Mouse (Mus musculus): ENCODE data around the gene Noa1. TPM values are rescaled to one million over a fixed set of nuclear protein-coding genes. Genes with fewer than 3 reads are reported as not detected.

Noa1 gene
- 27.4 and 29.8 TPM in 2 replicates for polyA plus RNA-seq (2014; fragmentation: Nextera tagmentation; extraction: Ambion mirVana)

DNA sequence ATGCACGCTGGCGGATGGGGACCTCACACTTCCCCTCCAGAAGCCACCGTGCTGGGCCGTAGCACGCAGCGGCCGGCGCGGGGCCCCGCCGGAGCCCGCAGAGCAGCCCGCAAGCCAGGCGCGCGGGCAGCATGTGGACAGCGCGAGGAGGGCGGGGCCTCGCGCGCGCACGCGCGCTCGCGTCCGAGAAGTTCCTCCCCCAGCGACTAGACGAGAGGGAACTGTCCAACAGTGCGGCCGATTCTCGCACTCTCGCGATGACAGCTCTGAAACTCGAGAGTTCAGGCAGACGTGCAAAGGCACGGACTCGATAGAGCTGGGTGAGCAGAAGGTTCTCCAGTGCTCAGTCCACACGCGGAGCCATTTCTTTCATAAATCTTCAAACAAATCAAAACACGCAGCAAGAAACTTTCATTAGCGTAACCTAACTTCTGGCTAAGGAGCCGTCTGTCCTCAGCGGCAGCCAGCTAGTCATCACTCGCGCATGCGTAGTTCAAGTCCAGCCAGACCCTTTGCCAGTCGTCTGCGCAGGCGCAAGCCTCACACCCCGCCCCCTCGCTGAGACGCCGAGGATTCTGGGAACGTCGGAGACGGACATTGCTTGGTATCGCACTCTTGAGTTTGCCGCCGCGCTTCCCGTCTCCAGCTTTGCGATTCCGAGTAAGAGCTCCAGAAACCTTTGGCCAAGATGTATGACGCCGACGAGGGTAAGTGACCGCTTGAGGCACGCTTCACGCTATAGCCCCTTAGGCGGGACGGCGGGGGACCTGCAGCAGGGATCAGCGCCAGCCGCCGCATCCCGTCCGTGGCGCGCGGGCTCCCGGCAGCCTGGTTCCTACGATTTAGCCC lies at the start of gene Noa1, which contains the start of gene Polr2b:
Noa1 (minus strand) TSS at position 161 of the 849 bp plus-strand sequence.
Polr2b (plus strand) TSS at position 224 of the 849 bp plus-strand sequence.
- Histone ChIP-seq H3K4me2 (peak within 1 kb of the TSS; percentile 97), H3K9me3 (ENCODE audit: low read depth, low read length) (no peaks in the 10 kb centered on the region), H3K27me3 (ENCODE audit: insufficient read depth, low read length) (no peaks in the 10 kb centered on the region), H3K4me1 (ENCODE audit: insufficient read depth) (peaks cover 14% of the 10 kb centered on the region), H3K36me3 (ENCODE audit: insufficient read depth) (peaks cover 40% of the 10 kb centered on the region), H3K27ac (ENCODE audit: low read depth) (peak within 1 kb of the TSS; percentile 93), H3K4me3 (ENCODE audit: low read depth, low read length) (peak within 1 kb of the TSS; percentile 87), H3K9ac (peak within 1 kb of the TSS; percentile 89)
- ATAC-seq (ENCODE audit: insufficient read depth) (peak; percentile 96), DNase-seq (peak; percentile 100)
- no peak for TF ChIP-seq CTCF (IDR thresholded peaks at IDR 0.05; ENCODE audit: low read depth)
- WGBS = under 1% methylated on average over 85 of the region's 85 CpGs

DNA sequence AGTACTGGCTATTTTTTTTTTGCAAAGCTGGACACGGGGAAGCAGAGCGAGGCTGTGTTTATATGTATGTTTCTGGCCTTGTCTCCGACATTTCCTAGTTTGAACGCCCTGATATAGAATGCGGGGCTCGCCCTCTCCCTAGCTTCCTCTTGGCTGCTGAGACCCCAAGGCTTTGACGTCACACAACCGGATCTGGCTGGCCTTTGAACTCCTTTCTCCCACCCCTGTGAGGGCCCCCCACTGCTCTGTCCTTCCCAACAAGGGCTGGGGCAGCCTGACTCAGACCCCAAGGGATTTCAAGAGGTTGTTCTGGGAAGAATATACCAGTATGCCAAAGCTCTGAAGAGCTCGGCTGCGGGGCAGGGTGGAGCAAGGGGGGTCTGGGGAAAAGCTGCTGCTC lies 48.5 kb upstream of the Noa1 start:
- H3K4me1 ChIP-seq (ENCODE audit: insufficient read depth) = peaks cover 13% of the 10 kb centered on the region
- H3K4me2 ChIP-seq = peak overlapping the region; percentile 57
- peak overlapping the region; percentile 78 for H3K27ac ChIP-seq (ENCODE audit: low read depth)
- no peaks in the 10 kb centered on the region for H3K27me3 ChIP-seq (ENCODE audit: insufficient read depth, low read length)
- TF ChIP-seq CTCF (IDR thresholded peaks at IDR 0.05; ENCODE audit: low read depth) = no peak
- no peaks in the 10 kb centered on the region for H3K36me3 ChIP-seq (ENCODE audit: insufficient read depth)
- H3K9me3 ChIP-seq (ENCODE audit: low read depth, low read length) = no peaks in the 10 kb centered on the region
- H3K4me3 ChIP-seq (ENCODE audit: low read depth, low read length) = peak overlapping the region; percentile 25
- 3% methylated on average over 10 of the region's 10 CpGs for WGBS
- peak overlapping the region; percentile 32 for H3K9ac ChIP-seq
- peak; percentile 70 for ATAC-seq (ENCODE audit: insufficient read depth)
- DNase-seq = peak; percentile 84

DNA sequence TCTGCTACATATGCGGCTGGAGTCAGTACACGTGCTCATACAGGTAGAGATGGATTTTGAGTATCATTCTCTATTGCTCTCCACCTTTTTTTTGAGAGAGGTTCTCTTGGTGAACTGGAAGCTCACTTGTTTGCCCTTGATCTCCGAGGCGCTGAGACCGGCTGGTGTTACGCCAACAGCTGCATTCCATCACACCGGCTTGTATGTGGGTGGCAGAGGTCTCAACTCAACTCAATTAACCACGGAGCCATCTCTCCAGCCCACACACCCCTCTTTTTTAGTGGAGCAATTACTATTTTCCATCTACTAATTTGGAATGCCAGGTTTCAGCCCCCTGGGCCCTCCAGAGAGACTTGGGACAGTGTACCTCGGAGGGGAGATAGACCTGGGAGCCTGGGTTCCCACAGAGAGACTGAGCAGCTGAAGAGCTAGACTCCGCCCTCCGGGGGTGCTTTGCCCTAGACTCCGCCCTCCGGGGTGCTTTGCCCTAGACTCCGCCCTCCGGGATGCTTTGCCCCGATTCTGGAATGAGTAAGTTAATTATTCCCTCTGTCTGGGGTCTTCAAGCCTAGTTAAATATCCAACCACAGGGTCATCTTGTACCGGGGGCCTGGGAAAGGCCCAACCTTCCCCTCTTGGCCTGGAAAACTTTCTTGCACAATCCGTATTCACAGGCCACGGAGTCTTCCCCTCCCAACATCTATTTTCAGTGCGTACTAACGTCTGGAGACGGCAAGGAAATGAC lies 47.7 kb upstream of the Noa1 start:
- H3K9ac ChIP-seq = peak overlapping the region; percentile 32
- peak; percentile 83 for DNase-seq

DNA sequence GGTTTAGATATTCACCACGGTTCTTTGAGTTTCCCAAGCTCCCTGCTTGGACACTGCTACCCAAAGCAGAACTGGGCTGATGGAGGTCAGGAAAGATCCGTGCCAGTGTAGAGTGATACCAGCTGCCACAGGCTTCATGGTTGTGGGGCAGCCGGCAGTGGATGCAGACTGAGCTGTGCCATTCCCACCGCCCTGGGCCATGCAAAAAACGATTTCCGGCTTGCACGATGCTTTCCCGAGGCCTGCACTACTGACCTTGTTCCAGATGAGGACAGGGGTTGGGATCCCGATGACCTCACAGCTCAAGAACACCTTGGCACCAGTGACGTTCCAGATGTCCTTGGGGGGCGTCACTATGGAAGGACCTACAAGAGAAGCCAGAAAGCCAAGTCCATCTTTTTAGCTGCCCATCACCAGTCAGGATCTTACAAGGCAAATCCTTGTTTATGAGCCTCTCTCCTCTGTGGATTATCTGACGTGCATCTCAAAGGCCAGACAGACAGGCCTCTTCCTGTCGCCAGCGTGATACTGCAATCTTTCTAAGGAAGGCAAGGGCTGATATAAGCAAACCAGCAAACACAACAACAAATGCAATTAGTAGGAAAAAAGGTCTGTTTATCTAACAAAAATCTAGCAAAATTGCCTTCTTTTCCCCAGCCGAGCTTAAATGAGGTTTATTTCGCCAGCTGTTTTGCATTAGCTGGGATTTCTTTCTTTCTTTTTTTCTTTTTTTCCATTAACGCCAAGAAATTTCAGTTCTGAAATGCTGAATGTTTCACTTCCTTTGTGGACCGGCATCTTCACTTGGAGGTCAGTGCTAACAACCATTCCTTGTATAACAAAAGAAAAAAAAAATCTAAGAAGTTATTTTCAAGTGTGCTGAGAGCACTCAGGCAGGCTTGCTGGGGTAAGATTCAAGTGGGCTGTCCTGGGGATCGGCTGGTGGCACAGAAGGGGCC lies 45.7 kb upstream of the Noa1 start:
- H3K4me3 ChIP-seq (ENCODE audit: low read depth, low read length) = no peak overlapping the region
- no peak for TF ChIP-seq CTCF (IDR thresholded peaks at IDR 0.05; ENCODE audit: low read depth)
- DNase-seq (no peak), ATAC-seq (ENCODE audit: insufficient read depth) (no peak)
- H3K4me2 ChIP-seq = no peak overlapping the region
- H3K4me1 ChIP-seq (ENCODE audit: insufficient read depth) = peaks cover 13% of the 10 kb centered on the region
- H3K27me3 ChIP-seq (ENCODE audit: insufficient read depth, low read length) = no peaks in the 10 kb centered on the region
- H3K9ac ChIP-seq = no peak overlapping the region
- H3K36me3 ChIP-seq (ENCODE audit: insufficient read depth) = 0 out of 2 replicates have a peak, but pooled peaks cover 2% of the 10 kb centered on the region
- peak overlapping the region; percentile 40; the same call in 1 of the 2 replicates for H3K27ac ChIP-seq (ENCODE audit: low read depth)
- H3K9me3 ChIP-seq (ENCODE audit: low read depth, low read length) = no peaks in the 10 kb centered on the region
- 60% methylated on average over 19 of the region's 19 CpGs for WGBS

More for the DNA sequence above, 47.7 kb upstream of the Noa1 start:
- TF ChIP-seq CTCF (IDR thresholded peaks at IDR 0.05; ENCODE audit: low read depth) = no peak
- Histone ChIP-seq H3K4me2 (peak overlapping the region; percentile 57), H3K27ac (ENCODE audit: low read depth) (peak overlapping the region; percentile 78), H3K9me3 (ENCODE audit: low read depth, low read length) (no peaks in the 10 kb centered on the region), H3K36me3 (ENCODE audit: insufficient read depth) (no peaks in the 10 kb centered on the region), H3K4me3 (ENCODE audit: low read depth, low read length) (peak overlapping the region; percentile 25), H3K4me1 (ENCODE audit: insufficient read depth) (peaks cover 13% of the 10 kb centered on the region), H3K27me3 (ENCODE audit: insufficient read depth, low read length) (no peaks in the 10 kb centered on the region)
- ATAC-seq (ENCODE audit: insufficient read depth) = peak; percentile 79
- WGBS = 13% methylated on average over 22 of the region's 22 CpGs

DNA sequence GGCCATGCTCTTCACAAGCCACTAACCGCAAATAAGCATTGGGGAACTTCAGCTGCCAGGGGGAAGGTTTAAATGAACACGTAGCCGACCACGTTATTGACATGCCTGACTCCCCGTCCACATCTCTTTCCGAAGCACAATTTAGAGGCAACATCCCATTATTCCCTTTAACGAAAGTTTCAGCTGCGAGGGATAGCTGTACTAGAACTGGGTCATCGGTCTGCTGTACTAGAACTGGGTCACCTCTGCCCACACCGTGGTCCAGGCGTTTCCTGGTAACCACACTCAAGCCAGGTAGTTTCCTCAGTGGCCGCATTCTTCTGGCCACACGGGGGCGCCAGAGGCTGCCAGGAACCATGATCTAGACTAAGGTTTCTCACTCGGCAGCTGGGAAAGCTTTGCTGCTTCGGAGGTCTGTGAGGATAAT lies 44.5 kb upstream of the Noa1 start:
- H3K36me3 ChIP-seq (ENCODE audit: insufficient read depth) = peaks cover 11% of the 10 kb centered on the region; the same call in 1 of the 2 replicates
- H3K4me2 ChIP-seq = peak overlapping the region; percentile 52
- H3K27ac ChIP-seq (ENCODE audit: low read depth) = no peak overlapping the region
- H3K27me3 ChIP-seq (ENCODE audit: insufficient read depth, low read length) = no peaks in the 10 kb centered on the region
- TF ChIP-seq CTCF (IDR thresholded peaks at IDR 0.05; ENCODE audit: low read depth) = peak; percentile 97
- no peak overlapping the region for H3K4me3 ChIP-seq (ENCODE audit: low read depth, low read length)
- peaks cover 13% of the 10 kb centered on the region for H3K4me1 ChIP-seq (ENCODE audit: insufficient read depth)
- H3K9me3 ChIP-seq (ENCODE audit: low read depth, low read length) = no peaks in the 10 kb centered on the region
- ATAC-seq (ENCODE audit: insufficient read depth) (peak; percentile 42), DNase-seq (peak; percentile 96)
- 10% methylated on average over 16 of the region's 16 CpGs for WGBS
- no peak overlapping the region for H3K9ac ChIP-seq

DNA sequence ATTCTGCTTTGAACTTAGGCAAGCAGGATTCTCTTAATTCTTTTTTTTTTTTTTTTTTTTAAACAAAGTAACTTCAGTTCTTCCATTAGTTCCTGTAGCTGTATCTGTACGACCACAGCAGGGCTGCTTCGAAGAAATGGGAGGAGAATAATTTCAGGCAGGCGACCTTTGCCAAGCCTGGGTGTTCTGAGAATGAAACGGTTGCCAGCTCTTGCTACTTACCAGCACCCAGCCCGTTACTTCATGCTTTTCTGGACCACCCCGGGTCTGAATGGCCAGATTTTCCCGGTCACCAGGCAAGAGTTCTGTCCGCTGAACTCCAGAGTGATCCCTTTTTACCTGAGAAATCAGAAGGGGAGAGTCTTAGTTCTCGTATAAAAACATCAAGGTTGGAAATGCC lies 41.8 kb upstream of the Noa1 start:
- no peak for DNase-seq
- H3K9me3 ChIP-seq (ENCODE audit: low read depth, low read length) = no peaks in the 10 kb centered on the region
- no peak overlapping the region for H3K4me2 ChIP-seq
- H3K27ac ChIP-seq (ENCODE audit: low read depth) = no peak overlapping the region
- no peak overlapping the region for H3K9ac ChIP-seq
- H3K27me3 ChIP-seq (ENCODE audit: insufficient read depth, low read length) = no peaks in the 10 kb centered on the region
- 76% methylated on average over 9 of the region's 9 CpGs for WGBS
- H3K4me1 ChIP-seq (ENCODE audit: insufficient read depth) = peaks cover 7% of the 10 kb centered on the region; the same call in 1 of the 2 replicates
- no peak for TF ChIP-seq CTCF (IDR thresholded peaks at IDR 0.05; ENCODE audit: low read depth)
- no peak overlapping the region for H3K4me3 ChIP-seq (ENCODE audit: low read depth, low read length)
- ATAC-seq (ENCODE audit: insufficient read depth) = no peak
- peaks cover 37% of the 10 kb centered on the region for H3K36me3 ChIP-seq (ENCODE audit: insufficient read depth)
